Mouse (Mus musculus): ENCODE data around the gene Myo9b. TPM values are rescaled to one million over a fixed set of nuclear protein-coding genes. Genes with fewer than 3 reads are reported as not detected.

Gene Myo9b
- polyA plus RNA-seq, 1 experiment from 2014 or later: 20.3 TPM

GRCm38 (mm10) chr8:71367529-71368176, 95.1 kb downstream of the Myo9b start:
- peak overlapping the region; percentile 85 for H3K27ac ChIP-seq (ENCODE audit: low read length)
- H3K9ac ChIP-seq (ENCODE audit: low read length): peak overlapping the region; percentile 71
- H3K4me3 ChIP-seq (ENCODE audit: low read length): peak overlapping the region; percentile 67
- ATAC-seq (ENCODE audit: low read depth): no peak
- H3K4me2 ChIP-seq (ENCODE audit: low read depth, low read length): peak overlapping the region; percentile 77
- 35% methylated on average over 17 of the region's 17 CpGs for WGBS
- peaks cover 11% of the 10 kb centered on the region for H3K4me1 ChIP-seq (replicated peaks; ENCODE audit: control insufficient read depth, insufficient read depth, low read length)
- peaks cover 8% of the 10 kb centered on the region for H3K36me3 ChIP-seq (ENCODE audit: control insufficient read depth, insufficient read depth, low read length)
- H3K27me3 ChIP-seq (ENCODE audit: control insufficient read depth, insufficient read depth, low read depth, low read length): no peaks in the 10 kb centered on the region
- no peaks in the 10 kb centered on the region for H3K9me3 ChIP-seq (ENCODE audit: control insufficient read depth, low read length)

- no peak for ATAC-seq (ENCODE audit: low read depth)
- peaks cover 15% of the 10 kb centered on the region for H3K36me3 ChIP-seq (ENCODE audit: control insufficient read depth, insufficient read depth, low read length)
- peak overlapping the region; percentile 11; the same call in 1 of the 2 replicates for H3K9ac ChIP-seq (ENCODE audit: low read length)
- peak overlapping the region; percentile 77 for H3K4me2 ChIP-seq (ENCODE audit: low read depth, low read length)
- peaks cover 11% of the 10 kb centered on the region for H3K4me1 ChIP-seq (replicated peaks; ENCODE audit: control insufficient read depth, insufficient read depth, low read length)
- no peak overlapping the region for H3K4me3 ChIP-seq (ENCODE audit: low read length)
- H3K9me3 ChIP-seq (ENCODE audit: control insufficient read depth, low read length): no peaks in the 10 kb centered on the region
- H3K27me3 ChIP-seq (ENCODE audit: control insufficient read depth, insufficient read depth, low read depth, low read length): no peaks in the 10 kb centered on the region
- H3K27ac ChIP-seq (ENCODE audit: low read length): no peak overlapping the region
These were observed 95.9 kb downstream of the Myo9b start for GRCm38 (mm10) chr8:71368366-71368765.

GRCm38 (mm10) chr8:71369040-71369718, 96.7 kb downstream of the Myo9b start:
- no peak overlapping the region for H3K4me2 ChIP-seq (ENCODE audit: low read depth, low read length)
- H3K4me1 ChIP-seq (replicated peaks; ENCODE audit: control insufficient read depth, insufficient read depth, low read length): peaks cover 11% of the 10 kb centered on the region
- H3K36me3 ChIP-seq (ENCODE audit: control insufficient read depth, insufficient read depth, low read length): peaks cover 20% of the 10 kb centered on the region
- no peaks in the 10 kb centered on the region for H3K9me3 ChIP-seq (ENCODE audit: control insufficient read depth, low read length)
- no peak overlapping the region for H3K9ac ChIP-seq (ENCODE audit: low read length)
- ATAC-seq (ENCODE audit: low read depth): no peak
- no peaks in the 10 kb centered on the region for H3K27me3 ChIP-seq (ENCODE audit: control insufficient read depth, insufficient read depth, low read depth, low read length)
- 87% methylated on average over 10 of the region's 10 CpGs for WGBS
- no peak overlapping the region for H3K4me3 ChIP-seq (ENCODE audit: low read length)
- no peak overlapping the region for H3K27ac ChIP-seq (ENCODE audit: low read length)

GRCm38 (mm10) chr8:71370711-71371235, 98.3 kb downstream of the Myo9b start:
- peak overlapping the region; percentile 51 for H3K4me2 ChIP-seq (ENCODE audit: low read depth, low read length)
- H3K27ac ChIP-seq (ENCODE audit: low read length): no peak overlapping the region
- H3K4me1 ChIP-seq (replicated peaks; ENCODE audit: control insufficient read depth, insufficient read depth, low read length): peaks cover 19% of the 10 kb centered on the region
- 12% methylated on average over 5 of the region's 5 CpGs for WGBS
- H3K9ac ChIP-seq (ENCODE audit: low read length): peak overlapping the region; percentile 78; the same call in 1 of the 2 replicates
- H3K4me3 ChIP-seq (ENCODE audit: low read length): peak overlapping the region; percentile 81
- no peaks in the 10 kb centered on the region for H3K9me3 ChIP-seq (ENCODE audit: control insufficient read depth, low read length)
- no peak for ATAC-seq (ENCODE audit: low read depth)
- H3K36me3 ChIP-seq (ENCODE audit: control insufficient read depth, insufficient read depth, low read length): peaks cover 31% of the 10 kb centered on the region
- no peaks in the 10 kb centered on the region for H3K27me3 ChIP-seq (ENCODE audit: control insufficient read depth, insufficient read depth, low read depth, low read length)

- Histone ChIP-seq H3K27ac (ENCODE audit: low read length) (peak within 1 kb of the TSS; percentile 75), H3K36me3 (ENCODE audit: control insufficient read depth, insufficient read depth, low read length) (peaks cover 32% of the 10 kb centered on the region)
- under 1% methylated on average over 67 of the region's 68 CpGs for WGBS
These were observed 98.8 kb downstream of the Myo9b start, which contains the start of gene Ocel1 for GRCm38 (mm10) chr8:71371236-71371848. Ocel1 (plus strand) TSS chr8:71371298.

GRCm38 (mm10) chr8:71372427-71372826, 99.9 kb downstream of the Myo9b start:
- no peak overlapping the region for H3K4me2 ChIP-seq (ENCODE audit: low read depth, low read length)
- ATAC-seq (ENCODE audit: low read depth): no peak
- H3K36me3 ChIP-seq (ENCODE audit: control insufficient read depth, insufficient read depth, low read length): peaks cover 36% of the 10 kb centered on the region
- no peaks in the 10 kb centered on the region for H3K27me3 ChIP-seq (ENCODE audit: control insufficient read depth, insufficient read depth, low read depth, low read length)
- H3K9ac ChIP-seq (ENCODE audit: low read length): no peak overlapping the region
- no peaks in the 10 kb centered on the region for H3K9me3 ChIP-seq (ENCODE audit: control insufficient read depth, low read length)
- 85% methylated on average over 12 of the region's 12 CpGs for WGBS
- H3K27ac ChIP-seq (ENCODE audit: low read length): no peak overlapping the region
- H3K4me1 ChIP-seq (replicated peaks; ENCODE audit: control insufficient read depth, insufficient read depth, low read length): peaks cover 30% of the 10 kb centered on the region
- no peak overlapping the region for H3K4me3 ChIP-seq (ENCODE audit: low read length)

More at GRCm38 (mm10) chr8:71371236-71371848, 98.8 kb downstream of the Myo9b start, which contains the start of gene Ocel1:
- Histone ChIP-seq H3K9ac (ENCODE audit: low read length) (peak within 1 kb of the TSS; percentile 78), H3K4me1 (replicated peaks; ENCODE audit: control insufficient read depth, insufficient read depth, low read length) (peaks cover 23% of the 10 kb centered on the region), H3K4me3 (ENCODE audit: low read length) (peak within 1 kb of the TSS; percentile 81), H3K4me2 (ENCODE audit: low read depth, low read length) (peak within 1 kb of the TSS; percentile 51), H3K27me3 (ENCODE audit: control insufficient read depth, insufficient read depth, low read depth, low read length) (no peaks in the 10 kb centered on the region), H3K9me3 (ENCODE audit: control insufficient read depth, low read length) (no peaks in the 10 kb centered on the region)
- ATAC-seq (ENCODE audit: low read depth): peak; percentile 90

GRCm38 (mm10) chr8:71373000-71373399, 100.5 kb downstream of the Myo9b start:
- Histone ChIP-seq H3K4me3 (ENCODE audit: low read length) (no peak overlapping the region), H3K4me2 (ENCODE audit: low read depth, low read length) (no peak overlapping the region), H3K36me3 (ENCODE audit: control insufficient read depth, insufficient read depth, low read length) (peaks cover 41% of the 10 kb centered on the region), H3K4me1 (replicated peaks; ENCODE audit: control insufficient read depth, insufficient read depth, low read length) (peaks cover 27% of the 10 kb centered on the region), H3K27me3 (ENCODE audit: control insufficient read depth, insufficient read depth, low read depth, low read length) (no peaks in the 10 kb centered on the region), H3K9me3 (ENCODE audit: control insufficient read depth, low read length) (no peaks in the 10 kb centered on the region), H3K9ac (ENCODE audit: low read length) (no peak overlapping the region), H3K27ac (ENCODE audit: low read length) (no peak overlapping the region)
- no peak for ATAC-seq (ENCODE audit: low read depth)
- WGBS: 86% methylated on average over 3 of the region's 3 CpGs

- no peak overlapping the region for H3K27ac ChIP-seq (ENCODE audit: low read length)
- no peak overlapping the region for H3K4me2 ChIP-seq (ENCODE audit: low read depth, low read length)
- H3K4me3 ChIP-seq (ENCODE audit: low read length): no peak overlapping the region
- 78% methylated on average over 17 of the region's 17 CpGs for WGBS
- ATAC-seq (ENCODE audit: low read depth): no peak
- H3K36me3 ChIP-seq (ENCODE audit: control insufficient read depth, insufficient read depth, low read length): peaks cover 35% of the 10 kb centered on the region
- H3K9ac ChIP-seq (ENCODE audit: low read length): no peak overlapping the region
- peaks cover 39% of the 10 kb centered on the region for H3K4me1 ChIP-seq (replicated peaks; ENCODE audit: control insufficient read depth, insufficient read depth, low read length)
- H3K9me3 ChIP-seq (ENCODE audit: control insufficient read depth, low read length): no peaks in the 10 kb centered on the region
- no peaks in the 10 kb centered on the region for H3K27me3 ChIP-seq (ENCODE audit: control insufficient read depth, insufficient read depth, low read depth, low read length)
These were observed 102.2 kb downstream of the Myo9b start for GRCm38 (mm10) chr8:71374616-71375206.

Data from lung, embryonic 16.5 days (tissue).